Mouse (Mus musculus) forebrain, embryonic 13.5 days (tissue): ENCODE results near the gene Rbl2. TPM values are rescaled to one million over a fixed set of nuclear protein-coding genes. Genes with fewer than 3 reads are reported as not detected.

ENCODE experiments used
- ATAC-seq: fragments of 200-750 bp; cut with Nextera tagmentation; 2 replicates; pipeline ENCODE4 v1.8.0; 2017
- H3K27ac ChIP-seq: fragments of 300-500 bp; sonication (generic); 2 replicates; pipeline ENCODE4 v1.5.1; 2015; ENCODE audit warnings: inconsistent platforms, mild to moderate bottlenecking, moderate library complexity
- H3K27me3 ChIP-seq: fragments of 300-500 bp; sonication (generic); 2 replicates; pipeline ENCODE4 v1.6.1; 2015; ENCODE audit warnings: mild to moderate bottlenecking, inconsistent platforms
- H3K36me3 ChIP-seq: fragments of 300-500 bp; sonication (generic); 2 replicates; pipeline ENCODE4 v1.6.1; 2015; ENCODE audit warnings: mild to moderate bottlenecking, inconsistent platforms; ENCODE audit not compliant: poor library complexity, severe bottlenecking
- H3K4me1 ChIP-seq: fragments of 300-500 bp; sonication (generic); 2 replicates; pipeline ENCODE4 v1.6.1; 2015; ENCODE audit warnings: inconsistent platforms
- H3K4me2 ChIP-seq: fragments of 300-500 bp; sonication (generic); 2 replicates; pipeline ENCODE4 v1.6.1; 2015; ENCODE audit warnings: inconsistent platforms, mild to moderate bottlenecking, moderate library complexity
- H3K4me3 ChIP-seq: fragments of 300-500 bp; sonication (generic); 2 replicates; pipeline ENCODE4 v1.5.1; 2015; ENCODE audit warnings: mild to moderate bottlenecking, inconsistent platforms
- H3K9ac ChIP-seq: fragments of 300-500 bp; sonication (generic); 2 replicates; pipeline ENCODE4 v1.6.1; 2015; ENCODE audit warnings: mild to moderate bottlenecking, inconsistent platforms
- H3K9me3 ChIP-seq: fragments of 300-500 bp; sonication (generic); replicated peaks from 2 replicates; pipeline ENCODE4 v1.6.1; 2016; ENCODE audit warnings: inconsistent platforms
- WGBS: fragments of 180-500 bp; shearing (Covaris S2); methylation state at CpG from one replicate; pipeline ENCODE4 v1.1.7; 2015; 5-methylcytosine and 5-hydroxymethylcytosine counted together
- polyA plus RNA-seq: library from polyadenylated mRNA; unstranded; fragments of >200 nt; fragmentation: Nextera tagmentation; extraction: Ambion mirVana; gene quantifications from 2 replicates; pipeline ENCODE4 v1.2.1, GENCODE M21; 2015

Rbl2 gene
- polyA plus RNA-seq, 1 experiment from 2014 or later = 14.2 TPM

GRCm38 (mm10) chr8:91147715-91148114, 77.9 kb downstream of the Rbl2 start:
- WGBS = 10% methylated on average over 6 of the region's 6 CpGs
- H3K9ac ChIP-seq = no peak overlapping the region
- no peaks in the 10 kb centered on the region for H3K4me1 ChIP-seq
- no peak overlapping the region for H3K4me3 ChIP-seq
- H3K27me3 ChIP-seq = no peaks in the 10 kb centered on the region
- no peak for ATAC-seq
- H3K9me3 ChIP-seq = no peaks in the 10 kb centered on the region; the same call in 1 of the 2 replicates
- no peak overlapping the region for H3K27ac ChIP-seq
- H3K36me3 ChIP-seq = no peaks in the 10 kb centered on the region
- no peak overlapping the region for H3K4me2 ChIP-seq

- Histone ChIP-seq H3K4me1 (no peaks in the 10 kb centered on the region), H3K27ac (no peak overlapping the region), H3K4me3 (no peak overlapping the region), H3K9me3 (no peaks in the 10 kb centered on the region; the same call in 1 of the 2 replicates), H3K4me2 (no peak overlapping the region), H3K27me3 (no peaks in the 10 kb centered on the region), H3K9ac (no peak overlapping the region), H3K36me3 (no peaks in the 10 kb centered on the region)
- WGBS = 83% methylated on average over 15 of the region's 15 CpGs
- no peak for ATAC-seq
Observed at GRCm38 (mm10) chr8:91148643-91149178, 78.9 kb downstream of the Rbl2 start.

GRCm38 (mm10) chr8:91149298-91149697, 79.4 kb downstream of the Rbl2 start:
- H3K27ac ChIP-seq = no peak overlapping the region
- H3K4me2 ChIP-seq = no peak overlapping the region
- H3K4me3 ChIP-seq = no peak overlapping the region
- H3K9me3 ChIP-seq = peaks cover 5% of the 10 kb centered on the region; the same call in 1 of the 2 replicates
- no peaks in the 10 kb centered on the region for H3K27me3 ChIP-seq
- H3K4me1 ChIP-seq = no peaks in the 10 kb centered on the region
- H3K9ac ChIP-seq = no peak overlapping the region
- ATAC-seq = no peak
- H3K36me3 ChIP-seq = no peaks in the 10 kb centered on the region
- WGBS = 68% methylated on average over 3 of the region's 3 CpGs

- no peak overlapping the region for H3K4me2 ChIP-seq
- no peak overlapping the region for H3K27ac ChIP-seq
- no peaks in the 10 kb centered on the region for H3K36me3 ChIP-seq
- no peak for ATAC-seq
- H3K9me3 ChIP-seq = peaks cover 6% of the 10 kb centered on the region; the same call in 1 of the 2 replicates
- no peak overlapping the region for H3K4me3 ChIP-seq
- H3K27me3 ChIP-seq = no peaks in the 10 kb centered on the region
- H3K4me1 ChIP-seq = no peaks in the 10 kb centered on the region
- H3K9ac ChIP-seq = no peak overlapping the region
- WGBS = 91% methylated on average over 7 of the region's 7 CpGs
Observed at GRCm38 (mm10) chr8:91151531-91151930, 81.7 kb downstream of the Rbl2 start.

GRCm38 (mm10) chr8:91153831-91154230, 84.0 kb downstream of the Rbl2 start:
- no peak for ATAC-seq
- H3K27ac ChIP-seq = no peak overlapping the region
- WGBS = 83% methylated on average over 3 of the region's 3 CpGs
- H3K4me1 ChIP-seq = no peaks in the 10 kb centered on the region
- no peaks in the 10 kb centered on the region for H3K36me3 ChIP-seq
- no peaks in the 10 kb centered on the region for H3K27me3 ChIP-seq
- peaks cover 6% of the 10 kb centered on the region; the same call in 1 of the 2 replicates for H3K9me3 ChIP-seq
- no peak overlapping the region for H3K9ac ChIP-seq
- H3K4me2 ChIP-seq = no peak overlapping the region
- H3K4me3 ChIP-seq = no peak overlapping the region

- Histone ChIP-seq H3K4me2 (no peak overlapping the region), H3K27me3 (no peaks in the 10 kb centered on the region), H3K27ac (no peak overlapping the region), H3K4me3 (no peak overlapping the region), H3K36me3 (no peaks in the 10 kb centered on the region), H3K9me3 (peaks cover 6% of the 10 kb centered on the region; the same call in 1 of the 2 replicates), H3K9ac (no peak overlapping the region), H3K4me1 (peaks cover 1% of the 10 kb centered on the region)
- no peak for ATAC-seq
- 49% methylated on average over 6 of the region's 6 CpGs for WGBS
Observed at GRCm38 (mm10) chr8:91154564-91154963, 84.7 kb downstream of the Rbl2 start.

GRCm38 (mm10) chr8:91158617-91159016, 88.8 kb downstream of the Rbl2 start:
- 0 out of 2 replicates have a peak, but pooled peaks cover 6% of the 10 kb centered on the region for H3K9me3 ChIP-seq
- H3K9ac ChIP-seq = no peak overlapping the region
- H3K4me3 ChIP-seq = no peak overlapping the region
- peaks cover 15% of the 10 kb centered on the region for H3K4me1 ChIP-seq
- WGBS = 95% methylated on average over 10 of the region's 10 CpGs
- no peak overlapping the region for H3K4me2 ChIP-seq
- H3K36me3 ChIP-seq = no peaks in the 10 kb centered on the region
- ATAC-seq = no peak
- no peaks in the 10 kb centered on the region for H3K27me3 ChIP-seq
- H3K27ac ChIP-seq = no peak overlapping the region

GRCm38 (mm10) chr8:91159959-91160800, 90.3 kb downstream of the Rbl2 start:
- Histone ChIP-seq H3K9me3 (no peaks in the 10 kb centered on the region), H3K36me3 (no peaks in the 10 kb centered on the region), H3K27ac (no peak overlapping the region), H3K4me1 (peaks cover 15% of the 10 kb centered on the region), H3K4me2 (peak overlapping the region; percentile 29), H3K9ac (no peak overlapping the region), H3K4me3 (no peak overlapping the region), H3K27me3 (no peaks in the 10 kb centered on the region)
- 20% methylated on average over 15 of the region's 15 CpGs for WGBS
- 0 out of 2 replicates have a peak, but pooled peaks have one; percentile 21 for ATAC-seq

- 88% methylated on average over 6 of the region's 6 CpGs for WGBS
- Histone ChIP-seq H3K4me2 (no peak overlapping the region), H3K4me3 (no peak overlapping the region), H3K36me3 (no peaks in the 10 kb centered on the region), H3K9ac (no peak overlapping the region), H3K27me3 (no peaks in the 10 kb centered on the region), H3K9me3 (no peaks in the 10 kb centered on the region), H3K4me1 (peaks cover 21% of the 10 kb centered on the region), H3K27ac (peak overlapping the region; percentile 58)
- no peak for ATAC-seq
Observed at GRCm38 (mm10) chr8:91170152-91170551, 100.3 kb downstream of the Rbl2 start.

GRCm38 (mm10) chr8:91170914-91171313, 101.1 kb downstream of the Rbl2 start:
- Histone ChIP-seq H3K4me3 (no peak overlapping the region), H3K4me1 (peaks cover 21% of the 10 kb centered on the region), H3K9me3 (no peaks in the 10 kb centered on the region), H3K9ac (no peak overlapping the region), H3K4me2 (peak overlapping the region; percentile 39), H3K27ac (no peak overlapping the region), H3K27me3 (no peaks in the 10 kb centered on the region), H3K36me3 (no peaks in the 10 kb centered on the region)
- WGBS = 27% methylated on average over 14 of the region's 14 CpGs
- peak; percentile 51; the same call in 1 of the 2 replicates for ATAC-seq

- Histone ChIP-seq H3K36me3 (no peaks in the 10 kb centered on the region), H3K4me3 (no peak overlapping the region), H3K9me3 (no peaks in the 10 kb centered on the region), H3K27ac (0 out of 2 replicates have a peak overlapping the region, but pooled peaks have one; percentile 1), H3K27me3 (no peaks in the 10 kb centered on the region), H3K4me2 (no peak overlapping the region), H3K4me1 (peaks cover 21% of the 10 kb centered on the region), H3K9ac (no peak overlapping the region)
- peak; percentile 43; the same call in 1 of the 2 replicates for ATAC-seq
- 34% methylated on average over 13 of the region's 13 CpGs for WGBS
Observed at GRCm38 (mm10) chr8:91171605-91172004, 101.7 kb downstream of the Rbl2 start.
